Mouse (Mus musculus) left cerebral cortex, postnatal 25 days (tissue): Measurements from ENCODE around the gene Hpdl. TPM values are rescaled to one million over a fixed set of nuclear protein-coding genes. Genes with fewer than 3 reads are reported as not detected.

Experiments used
- DNase-seq, 2 experiments: peaks; one replicate each; pipeline ENCODE4 v3.0.0; 2022; ENCODE audit warnings: low spot score in 2 of 2, mixed read lengths in 1 of 2
- intact Hi-C: fragments of 180-260 bp; cut with DNase I; formaldehyde crosslinking; loops from one replicate; pipeline ENCODE4 v1.15.1; 2025
- total RNA-seq, 2 experiments: library from RNA; stranded (reverse); gene quantifications; 2 replicates each; pipeline ENCODE4 v1.2.3; 2021

Gene Hpdl
- total RNA-seq, 2 experiments from 2014 or later = 1.2 to 1.4 TPM

- intact Hi-C loops = no loop called here
- peak; percentile 90 to 96 for DNase-seq
Measured at GRCm38 (mm10) chr4:116807197-116808129, 14.0 kb downstream of the Hpdl start, which contains the start of the genes Toe1 and Mutyh. TSS of gene Toe1 (minus strand) at chr4:116807640. TSS of gene Mutyh (plus strand) at chr4:116807723.

DNA sequence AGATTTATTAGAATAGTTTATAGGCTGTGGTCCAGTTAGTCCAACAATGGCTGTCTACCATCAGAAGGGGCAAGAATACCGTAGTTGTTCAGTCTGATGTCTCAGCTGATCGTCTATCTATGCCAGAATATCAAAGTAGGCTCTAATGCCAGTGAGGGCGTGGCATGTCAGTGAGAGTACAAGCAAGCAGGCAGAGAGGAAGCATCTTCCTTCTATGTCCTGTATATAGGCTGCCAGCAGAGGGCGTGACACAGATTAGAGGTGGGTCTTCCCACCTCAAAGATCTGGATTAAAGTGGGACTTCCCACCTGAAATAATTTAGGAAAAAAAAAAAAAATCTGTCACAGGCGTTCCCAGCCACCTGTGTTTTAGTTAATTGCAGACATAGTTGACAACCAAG is 21.6 kb downstream of the Hpdl start:
- peak in 1 of 2 experiments; percentile 23 for DNase-seq
- intact Hi-C loops = no loop called here

GRCm38 (mm10) chr4:116796442-116797110 is 24.9 kb downstream of the Hpdl start:
- no peak for DNase-seq
- intact Hi-C loops = no loop called here

- intact Hi-C loops = no loop called here
- no peak for DNase-seq
Measured at GRCm38 (mm10) chr4:116794273-116794672, 27.2 kb downstream of the Hpdl start.

- intact Hi-C loops = no loop called here
- DNase-seq = no peak
Measured at GRCm38 (mm10) chr4:116792453-116792852, 29.1 kb downstream of the Hpdl start.

- intact Hi-C loops = loop anchor here (1.0 kb wide), 1 partner anchor 70 kb away; no protein-coding TSS in a partner anchor
- DNase-seq = peak; percentile 90 to 95
Measured at GRCm38 (mm10) chr4:116788956-116789355, 32.6 kb downstream of the Hpdl start.

GRCm38 (mm10) chr4:116787985-116788760 is 33.3 kb downstream of the Hpdl start:
- intact Hi-C loops = no loop called here

DNA sequence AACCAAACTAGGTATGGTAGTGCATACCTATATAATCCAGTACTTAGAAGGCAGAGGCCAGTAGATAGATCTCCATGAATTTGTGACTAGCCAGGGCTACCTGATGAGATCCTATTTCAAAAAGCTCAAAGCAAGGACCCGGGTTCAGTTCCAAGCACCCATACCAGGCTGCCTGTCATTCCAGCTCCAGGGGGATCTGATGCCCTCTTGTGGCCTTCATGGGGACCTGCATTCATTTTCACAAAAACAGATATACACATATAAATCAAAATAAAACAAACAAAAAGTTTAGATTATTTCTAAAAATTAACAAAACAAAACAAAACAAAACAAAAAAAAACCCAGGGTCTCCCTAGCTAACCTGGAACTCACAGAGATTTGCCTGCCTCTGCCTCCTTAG is 34.9 kb downstream of the Hpdl start:
- intact Hi-C loops = no loop called here
- no peak for DNase-seq

More at GRCm38 (mm10) chr4:116787985-116788760, 33.3 kb downstream of the Hpdl start:
- peak in 1 of 2 experiments; percentile 31 for DNase-seq

GRCm38 (mm10) chr4:116782171-116782570 is 39.3 kb downstream of the Hpdl start:
- intact Hi-C loops = no loop called here
- peak in 1 of 2 experiments; percentile 25 for DNase-seq

- intact Hi-C loops = no loop called here
- no peak for DNase-seq
Measured at GRCm38 (mm10) chr4:116781366-116781765, 40.1 kb downstream of the Hpdl start.

DNA sequence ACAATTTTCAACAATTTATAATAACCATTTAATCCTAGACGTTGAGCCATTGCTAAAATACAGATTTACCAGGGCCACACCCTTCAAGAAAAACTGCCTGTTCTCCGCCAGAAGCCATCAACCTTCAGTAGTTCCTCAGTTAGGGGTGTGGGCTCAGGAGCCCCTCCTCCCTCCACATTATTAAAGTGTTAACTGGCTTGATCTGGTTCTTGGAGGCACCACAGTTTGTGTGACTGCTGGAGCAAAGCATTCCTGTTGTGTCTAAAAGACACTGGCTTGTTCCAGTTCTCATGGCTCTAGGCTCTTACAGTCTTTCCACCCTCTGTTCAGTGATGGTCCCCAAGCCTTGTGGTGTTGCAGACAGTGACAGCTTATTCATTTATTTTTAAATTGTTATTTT is 41.0 kb downstream of the Hpdl start:
- intact Hi-C loops = no loop called here
- no peak for DNase-seq

DNA sequence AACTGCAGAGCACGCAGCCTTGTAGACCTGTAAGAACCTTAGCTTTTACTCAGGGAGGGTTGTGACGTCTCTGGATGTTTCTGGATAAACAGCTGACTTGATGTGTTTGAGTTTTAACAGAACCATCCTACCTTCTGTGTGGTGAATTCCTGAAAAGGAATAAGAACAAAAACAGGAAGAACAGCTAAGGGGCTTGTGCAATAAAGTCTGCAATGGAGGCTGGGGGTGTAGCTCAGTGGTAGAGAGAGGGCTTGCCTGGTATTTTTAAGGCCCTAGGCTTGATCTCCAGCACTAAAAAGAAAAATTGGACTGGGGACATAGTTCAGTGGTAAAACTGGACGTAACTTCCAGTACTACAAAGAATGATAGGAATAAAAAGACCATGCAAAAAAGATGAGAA is 44.4 kb downstream of the Hpdl start:
- DNase-seq = no peak
- intact Hi-C loops = no loop called here

GRCm38 (mm10) chr4:116776391-116776790 is 45.1 kb downstream of the Hpdl start:
- DNase-seq = no peak
- intact Hi-C loops = no loop called here

Other genes starting within 250 kb of the Hpdl start
- gene Ccdc17, start 225.1 kb downstream of the Hpdl start, total RNA-seq = 1 to 10 TPM; 5.0 to 5.5 TPM
- gene Nasp, start 193.8 kb downstream of the Hpdl start, total RNA-seq = 10 to 100 TPM; 32.3 to 36.8 TPM
- gene Akr1a1, start 170.0 kb downstream of the Hpdl start, total RNA-seq = 100 to 1,000 TPM; 396 to 420 TPM
- gene Prdx1, start 136.2 kb downstream of the Hpdl start, total RNA-seq = 100 to 1,000 TPM; 158 to 160 TPM
- gene Mmachc, start 113.3 kb downstream of the Hpdl start, total RNA-seq = 10 to 100 TPM; 16.2 to 17.1 TPM
- gene Ccdc163, start 113.2 kb downstream of the Hpdl start, total RNA-seq = 1 to 10 TPM; 4.0 to 6.5 TPM
- 1 to 10 TPM; 4.2 to 5.8 TPM for gene Tesk2, start 100.8 kb downstream of the Hpdl start, total RNA-seq
- gene Toe1, start 14.1 kb downstream of the Hpdl start, total RNA-seq = 10 to 100 TPM; 12.1 to 14.5 TPM
- gene Mutyh, start 14.0 kb downstream of the Hpdl start, total RNA-seq = 1 to 10 TPM; 2.2 to 3.0 TPM
- gene Zswim5, start 55.7 kb upstream of the Hpdl start, total RNA-seq = 10 to 100 TPM; 10.4 to 11.5 TPM
- 10 to 100 TPM; 50.4 to 62.1 TPM for gene Urod, start 172.7 kb upstream of the Hpdl start, total RNA-seq
- gene Hectd3, start 173.6 kb upstream of the Hpdl start, total RNA-seq = 10 to 100 TPM; 36.8 to 44.2 TPM
- 10 to 100 TPM; 18.5 to 19.7 TPM for gene Eif2b3, start 197.7 kb upstream of the Hpdl start, total RNA-seq